Mouse (Mus musculus) brain, embryonic 18.5 days (tissue): ENCODE results near the gene Urad.

Experiments used
- DNase-seq: peaks from one replicate; pipeline ENCODE4 v3.0.0-alpha.2; 2012; ENCODE audit warnings: low read depth, low spot score

Urad gene

GRCm38 (mm10) chr5:147300917-147301780, 21.1 kb downstream of the Urad start:
- DNase-seq: no peak

- DNase-seq: no peak
Observed at GRCm38 (mm10) chr5:147300001-147300363, 22.3 kb downstream of the Urad start.

- DNase-seq: no peak
Observed at GRCm38 (mm10) chr5:147299255-147300000, 22.8 kb downstream of the Urad start.

GRCm38 (mm10) chr5:147297249-147297648, 25.0 kb downstream of the Urad start:
- no peak for DNase-seq

- no peak for DNase-seq
Observed at GRCm38 (mm10) chr5:147294121-147294520, 28.1 kb downstream of the Urad start.

GRCm38 (mm10) chr5:147293127-147293910, 28.9 kb downstream of the Urad start:
- DNase-seq: no peak

GRCm38 (mm10) chr5:147292506-147293120, 29.6 kb downstream of the Urad start:
- DNase-seq: no peak

GRCm38 (mm10) chr5:147291764-147292505, 30.3 kb downstream of the Urad start:
- no peak for DNase-seq

- DNase-seq: no peak
Observed at GRCm38 (mm10) chr5:147284365-147284764, 37.9 kb downstream of the Urad start.

- no peak for DNase-seq
Observed at GRCm38 (mm10) chr5:147277547-147277925, 44.7 kb downstream of the Urad start.

- no peak for DNase-seq
Observed at GRCm38 (mm10) chr5:147276701-147277546, 45.3 kb downstream of the Urad start.

GRCm38 (mm10) chr5:147275761-147276160, 46.5 kb downstream of the Urad start:
- no peak for DNase-seq

GRCm38 (mm10) chr5:147274174-147275141, 47.8 kb downstream of the Urad start:
- DNase-seq: no peak

GRCm38 (mm10) chr5:147272808-147273345, 49.4 kb downstream of the Urad start:
- no peak for DNase-seq

- no peak for DNase-seq
Observed at GRCm38 (mm10) chr5:147272046-147272807, 50.0 kb downstream of the Urad start.

GRCm38 (mm10) chr5:147270673-147271655, 51.3 kb downstream of the Urad start:
- DNase-seq: no peak
